Mouse (Mus musculus) mesoderm, embryonic 11.5 days (tissue): ENCODE measurements around the gene Agl.
"Not testable (repeated sequence)": the region's sequence is repeated elsewhere in the genome, so short reads cannot be mapped to it uniquely, and the experiment has no call there.

Experiments used
- DNase-seq: peaks from one replicate; pipeline ENCODE4 v3.0.0-alpha.2; 2012; ENCODE audit warnings: low read depth, low spot score

Gene Agl

GRCm38 (mm10) chr3:116816674-116817215 lies 8.8 kb upstream of the Agl start:
- DNase-seq: no peak

- DNase-seq: no peak
Measured at GRCm38 (mm10) chr3:116815916-116816315, 8.0 kb upstream of the Agl start.

GRCm38 (mm10) chr3:116815305-116815797 lies 7.4 kb upstream of the Agl start:
- no peak for DNase-seq

- no peak for DNase-seq
Measured at GRCm38 (mm10) chr3:116812946-116813345, 5.0 kb upstream of the Agl start.

GRCm38 (mm10) chr3:116810351-116810750 lies 2.4 kb upstream of the Agl start:
- DNase-seq: not testable (repeated sequence)

GRCm38 (mm10) chr3:116809221-116809620 lies 1.3 kb upstream of the Agl start:
- no peak for DNase-seq

DNA sequence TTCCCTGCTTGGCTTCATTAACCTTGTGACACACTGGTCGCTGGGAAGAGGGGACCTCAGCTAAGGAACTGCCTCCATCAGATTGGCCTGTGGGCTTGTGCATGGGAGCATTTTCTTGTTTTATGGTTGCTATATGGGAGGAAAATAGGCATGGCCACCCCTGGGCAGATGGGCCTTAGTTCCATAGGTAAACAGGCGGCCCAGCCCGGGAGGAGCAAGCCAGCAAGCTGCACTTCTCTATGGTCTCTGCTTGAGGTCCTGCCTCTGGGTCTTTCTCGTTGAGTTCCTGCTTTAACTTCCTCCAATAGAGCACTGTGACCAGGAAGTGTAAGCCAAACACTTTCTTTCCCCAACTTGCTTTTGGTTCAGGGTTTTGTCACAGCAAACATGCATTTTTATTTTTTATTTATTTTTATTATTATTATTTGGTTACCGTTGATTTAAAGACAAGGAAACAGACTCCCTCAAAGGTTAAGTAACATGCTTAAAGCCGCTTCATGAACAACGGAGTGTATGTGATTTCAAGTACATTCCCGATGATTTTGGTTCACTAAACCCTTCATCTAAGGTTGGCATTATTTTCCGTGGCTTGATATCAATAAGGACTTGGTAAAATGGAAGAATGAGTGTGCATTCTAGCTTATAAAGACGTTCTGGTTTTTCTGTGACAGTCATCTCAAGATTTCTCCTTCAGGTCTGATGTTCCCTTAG lies 696 bp upstream of the Agl start:
- no peak for DNase-seq

DNA sequence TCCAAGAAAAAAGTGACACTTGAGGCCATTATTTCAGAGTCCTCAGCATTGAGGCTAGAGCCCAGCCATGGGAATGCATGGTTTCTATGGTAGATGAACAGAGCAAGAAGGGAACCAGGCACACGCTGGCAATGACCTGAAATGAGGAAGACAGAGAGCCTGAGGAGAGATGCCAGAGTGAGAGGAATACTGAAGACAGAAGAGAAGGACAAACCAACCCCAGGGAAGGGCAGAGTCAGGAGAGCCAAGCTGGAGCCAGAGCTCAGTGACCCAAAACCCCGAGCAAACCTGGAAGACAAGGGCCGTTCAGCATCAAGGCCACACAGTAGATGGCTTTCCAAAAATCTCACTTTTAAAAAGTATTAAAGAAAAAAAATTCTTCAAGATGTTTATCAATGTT lies 2.1 kb downstream of the Agl start:
- no peak for DNase-seq

DNA sequence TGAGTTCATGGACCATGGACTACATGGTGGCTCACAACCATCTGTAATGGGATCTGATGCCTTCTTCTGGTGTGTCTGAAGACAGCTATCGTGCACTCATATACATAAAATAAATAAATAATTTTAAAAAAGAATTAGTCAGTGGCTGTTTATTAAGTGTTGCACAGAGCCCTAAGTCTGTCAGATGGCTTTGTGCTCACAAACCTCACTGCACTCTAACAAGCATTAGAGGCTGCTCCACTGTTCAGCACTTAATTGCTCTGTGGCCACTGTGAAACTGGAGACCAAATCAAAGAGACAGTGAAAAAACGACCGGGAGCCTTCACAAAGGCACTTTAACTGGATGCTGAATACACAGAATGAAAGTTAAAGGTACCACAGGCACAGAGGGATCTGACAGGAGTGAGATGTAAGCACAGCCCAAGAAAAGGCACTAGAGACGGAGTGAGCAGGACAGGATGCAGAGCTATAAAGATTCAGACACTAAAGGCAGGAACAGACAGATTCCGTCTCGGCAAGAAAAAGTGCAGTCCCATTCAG lies 3.1 kb downstream of the Agl start:
- DNase-seq: peak; percentile 28

- no peak for DNase-seq
Measured at GRCm38 (mm10) chr3:116801755-116802154, 6.2 kb downstream of the Agl start.

DNA sequence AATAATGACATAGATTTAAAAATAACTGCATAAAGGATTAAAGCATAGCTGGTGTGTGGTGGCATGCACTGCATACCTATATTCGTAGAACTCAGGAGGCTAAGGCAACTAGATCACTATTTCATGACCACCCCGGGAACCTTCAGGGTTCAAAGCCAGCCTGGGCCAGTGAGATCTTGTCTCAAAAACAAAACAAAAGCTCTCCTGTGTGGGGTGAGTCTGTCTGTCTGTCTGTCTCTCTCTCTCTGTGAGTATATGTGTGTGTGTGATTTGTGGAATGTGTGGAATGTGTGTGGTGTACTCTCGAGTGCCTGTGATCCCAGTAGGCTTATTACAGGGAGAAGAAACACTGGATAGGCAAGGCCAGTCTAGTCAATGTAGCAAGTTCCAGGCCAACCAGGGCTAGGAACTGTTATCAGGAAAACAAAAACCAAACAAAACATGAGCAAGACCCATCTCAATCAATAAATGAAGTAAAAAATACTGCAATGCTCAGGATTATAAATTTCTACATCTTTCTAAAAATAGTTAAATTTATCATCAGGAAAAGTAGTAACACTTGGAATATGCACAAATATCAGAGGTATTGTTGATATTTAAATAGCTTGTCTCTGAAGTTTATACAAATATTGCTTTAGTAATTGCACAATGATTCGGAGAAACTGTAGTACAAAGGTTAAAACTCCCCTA lies 9.0 kb downstream of the Agl start:
- no peak for DNase-seq

DNA sequence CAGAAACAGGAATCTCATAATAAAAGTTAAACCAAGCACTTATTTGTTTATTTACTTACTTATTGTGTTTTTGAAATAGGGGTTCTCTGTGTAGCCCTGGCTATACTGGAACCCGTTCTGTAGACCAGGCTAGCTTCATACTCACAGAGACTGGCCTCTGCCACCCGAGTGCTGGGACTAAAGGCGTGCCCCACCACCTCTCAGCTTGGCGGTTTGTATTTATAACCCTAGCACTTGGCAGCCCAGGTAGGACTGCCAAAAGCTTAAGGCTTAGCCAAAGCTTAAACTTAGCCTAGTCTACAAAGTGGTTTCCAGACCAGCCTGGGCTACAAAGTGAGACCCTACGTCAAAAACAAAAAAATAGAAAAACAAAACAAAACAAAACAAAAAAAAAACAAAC lies 19.1 kb downstream of the Agl start:
- DNase-seq: no peak

- peak; percentile 12 for DNase-seq
Measured at GRCm38 (mm10) chr3:116786543-116786942, 21.4 kb downstream of the Agl start.

GRCm38 (mm10) chr3:116785820-116786219 lies 22.1 kb downstream of the Agl start:
- DNase-seq: no peak

GRCm38 (mm10) chr3:116784811-116785210 lies 23.2 kb downstream of the Agl start:
- no peak for DNase-seq

DNA sequence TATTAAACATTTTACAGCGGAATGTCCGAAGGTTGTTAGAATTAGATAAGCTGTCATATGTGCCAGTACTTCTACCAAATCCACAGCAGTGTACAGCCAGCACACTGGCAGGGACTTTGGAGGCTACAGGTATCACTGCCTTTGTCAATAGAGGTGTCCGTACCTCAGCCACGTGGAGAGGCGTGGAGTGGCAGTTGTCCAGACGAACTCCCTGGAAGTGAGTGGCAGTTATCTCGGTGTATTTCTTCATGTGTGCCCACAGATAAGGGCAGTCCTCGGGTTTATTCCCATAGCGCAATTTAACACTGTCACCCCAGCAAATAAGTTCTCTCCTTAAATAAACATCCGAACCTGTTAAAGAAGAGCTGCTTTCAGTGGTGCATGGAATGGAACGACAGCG lies 23.7 kb downstream of the Agl start:
- DNase-seq: no peak

GRCm38 (mm10) chr3:116776961-116777360 lies 31.0 kb downstream of the Agl start:
- no peak for DNase-seq

DNA sequence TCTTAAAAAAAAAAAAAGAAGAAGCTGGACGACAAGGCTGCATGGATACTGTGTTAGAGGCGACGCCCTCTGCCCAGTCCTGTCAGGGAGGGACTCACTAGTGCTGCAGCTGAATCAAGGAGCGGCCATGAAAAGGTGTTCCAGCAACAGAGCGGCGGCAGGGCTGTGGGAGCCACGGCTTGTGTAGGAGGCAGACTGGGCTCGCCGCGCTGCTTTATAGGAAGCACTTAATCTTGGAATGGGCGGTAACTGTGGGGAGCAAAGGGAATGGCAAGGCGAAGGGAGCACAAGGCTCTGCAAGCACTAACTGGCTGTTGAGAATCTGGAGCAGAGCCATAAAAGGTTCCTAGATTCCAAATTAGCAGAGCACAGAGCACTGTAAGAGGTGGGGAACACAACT lies 34.1 kb downstream of the Agl start:
- no peak for DNase-seq

GRCm38 (mm10) chr3:116771597-116771996 lies 36.4 kb downstream of the Agl start:
- no peak for DNase-seq

DNA sequence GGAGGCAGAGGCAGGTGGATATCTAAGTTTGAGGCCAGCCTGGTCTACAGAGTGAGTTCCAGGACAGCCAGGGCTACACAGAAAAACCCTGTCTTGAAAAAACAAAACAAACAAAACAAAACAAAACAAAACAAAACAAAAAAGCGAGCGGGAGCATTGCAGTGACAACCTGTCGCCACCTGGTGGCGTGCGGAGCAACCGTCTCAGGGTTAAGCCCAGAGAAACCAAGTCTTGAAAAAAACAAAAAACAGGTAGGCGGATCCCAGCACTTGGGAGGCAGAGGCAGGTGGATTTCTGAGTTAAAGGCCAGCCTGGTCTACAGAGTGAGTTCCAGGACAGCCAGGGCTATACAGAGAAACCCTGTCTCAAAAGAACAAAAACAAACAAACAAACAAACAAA lies 41.0 kb downstream of the Agl start:
- DNase-seq: peak; percentile 34

DNA sequence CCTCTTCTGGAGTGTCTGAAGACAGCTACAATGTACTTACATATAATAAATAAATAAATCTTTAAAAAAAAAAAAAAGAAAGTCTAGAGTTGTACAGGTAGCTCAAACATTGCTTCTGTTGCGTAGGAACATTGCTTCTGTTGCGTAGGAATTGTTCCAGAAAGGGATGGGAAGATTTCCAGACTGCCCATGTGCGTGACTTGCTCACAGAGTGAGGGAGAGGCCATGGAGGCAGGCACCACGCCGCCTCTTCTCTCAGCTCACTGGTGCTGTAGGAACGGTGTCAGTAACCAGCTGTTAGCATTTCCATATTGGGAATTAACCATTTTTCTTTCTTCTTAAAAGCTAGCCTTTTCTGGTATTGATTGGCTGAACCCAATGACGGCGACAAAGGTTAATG lies 55.1 kb downstream of the Agl start:
- DNase-seq: no peak

GRCm38 (mm10) chr3:116751191-116751860 lies 56.6 kb downstream of the Agl start:
- DNase-seq: peak; percentile 56
